Mouse (Mus musculus): ENCODE results near the gene Mcm3ap.

DNA sequence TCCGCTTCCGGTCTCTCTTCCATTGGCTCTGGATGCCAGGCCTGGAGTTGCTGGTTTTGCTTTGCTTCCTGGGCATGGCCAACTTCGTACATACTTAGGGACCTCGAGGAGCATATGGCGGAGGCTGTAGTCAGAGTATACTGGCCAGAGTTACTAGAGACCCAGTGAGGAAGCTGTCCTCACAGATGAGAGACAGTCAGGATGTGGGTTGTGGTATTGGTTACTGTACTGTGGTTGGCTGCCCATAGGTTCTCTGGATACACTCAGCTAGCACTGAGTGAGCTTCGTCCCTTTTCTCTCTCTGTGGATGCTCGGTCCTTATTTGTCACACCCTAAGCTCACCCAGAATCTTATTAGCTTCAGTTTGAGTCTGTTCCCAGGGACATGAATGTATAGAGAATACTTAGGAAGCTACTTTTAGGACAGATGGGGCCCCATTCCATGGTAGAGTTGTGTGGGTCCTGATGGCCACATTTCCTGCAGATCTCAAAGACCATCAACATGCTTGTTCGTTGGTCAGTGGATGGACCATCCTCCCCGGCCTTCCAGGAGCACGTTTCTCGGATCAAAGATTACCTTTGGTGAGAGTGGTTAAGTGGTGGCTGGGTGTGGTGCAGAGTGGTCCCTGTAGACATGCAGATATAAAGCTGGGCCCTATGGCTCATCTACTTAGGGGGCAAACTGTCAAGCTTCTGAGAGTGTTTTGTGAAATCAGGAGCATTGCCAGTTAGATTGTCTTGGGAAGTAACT is 72.8 kb downstream of the Mcm3ap start:
- TF ChIP-seq EP300 (IDR thresholded peaks at IDR 0.05; ENCODE audit: insufficient read depth, low read depth, low read length) (no peak), CTCF (IDR thresholded peaks at IDR 0.05; ENCODE audit: low read depth, low read length) (no peak), POLR2A (IDR thresholded peaks at IDR 0.05; ENCODE audit: insufficient read depth, low read length) (no peak)

All from ES-Bruce4 (cell line).